Mouse (Mus musculus): Measurements from ENCODE around the gene Gm4353.

DNA sequence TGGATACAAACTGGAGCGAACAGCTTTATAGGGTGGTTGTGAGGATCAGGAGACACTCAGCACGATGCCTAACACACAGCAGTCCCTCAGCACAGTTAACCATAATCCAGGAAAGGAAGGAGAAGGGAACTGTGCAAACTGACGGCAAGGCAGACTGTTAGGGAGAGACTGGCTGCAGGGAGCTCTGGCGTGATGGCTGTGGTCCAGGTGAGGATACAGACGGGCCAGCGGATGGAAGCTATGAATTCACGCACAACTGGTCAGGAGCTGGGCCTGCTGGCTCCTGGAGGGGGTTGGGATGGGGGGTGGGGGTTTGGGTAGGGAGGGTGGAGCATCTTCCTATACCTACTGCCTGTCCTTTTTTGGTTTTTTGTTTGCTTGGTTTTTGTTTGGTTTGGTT is 41.2 kb upstream of the Gm4353 start:
- TF ChIP-seq CTCF (IDR thresholded peaks at IDR 0.05; ENCODE audit: extremely low read depth, insufficient read depth, insufficient read length, insufficient replicate concordance): no peak
- TF ChIP-seq POLR2A (IDR thresholded peaks at IDR 0.05; ENCODE audit: low read depth, low read length): no peak

All from spleen, adult 2 months (tissue).